Mouse (Mus musculus) cerebellum, adult 9-11 months (tissue): ENCODE measurements at regions not wholly inside any gene's neighbourhood (a gene's known extent, or its start where the extent isn't known, plus 50 kb on each side); places are given as distances from the start of the nearest gene placed in this dataset.

Experiments
- DNase-seq: peaks from one replicate; pipeline ENCODE4 v3.0.0; 2022

- DNase-seq, result no peak
Observed at GRCm38 (mm10) chr4:95155178-95155577, 103.2 kb upstream of the Jun start.

- no peak for DNase-seq
Observed at GRCm38 (mm10) chr4:95155796-95156195, 103.8 kb upstream of the Jun start.

- no peak for DNase-seq
Observed at GRCm38 (mm10) chr4:95156451-95157271, 104.6 kb upstream of the Jun start.

- DNase-seq, result no peak
Observed at GRCm38 (mm10) chr4:95157653-95158430, 105.8 kb upstream of the Jun start.

- DNase-seq, result no peak
Observed at GRCm38 (mm10) chr4:95158632-95159424, 106.8 kb upstream of the Jun start.

- no peak for DNase-seq
Observed at GRCm38 (mm10) chr4:95159821-95160220, 107.8 kb upstream of the Jun start.

- no peak for DNase-seq
Observed at GRCm38 (mm10) chr4:95160465-95160864, 108.4 kb upstream of the Jun start.

GRCm38 (mm10) chr4:95160912-95161669 lies 109.1 kb upstream of the Jun start:
- DNase-seq, result peak; percentile 88

- DNase-seq, result no peak
Observed at GRCm38 (mm10) chr4:95161670-95162020, 109.6 kb upstream of the Jun start.

GRCm38 (mm10) chr4:95162386-95163090 lies 110.5 kb upstream of the Jun start:
- DNase-seq, result peak; percentile 15

- no peak for DNase-seq
Observed at GRCm38 (mm10) chr4:95163403-95163802, 111.4 kb upstream of the Jun start.

- DNase-seq, result no peak
Observed at GRCm38 (mm10) chr4:95166503-95166902, 114.5 kb upstream of the Jun start.

GRCm38 (mm10) chr4:95167216-95167615 lies 115.2 kb upstream of the Jun start:
- DNase-seq, result no peak

- DNase-seq, result no peak
Observed at GRCm38 (mm10) chr4:95169702-95170101, 117.7 kb upstream of the Jun start.

- no peak for DNase-seq
Observed at GRCm38 (mm10) chr4:95177753-95178152, 125.7 kb upstream of the Jun start.

GRCm38 (mm10) chr4:95178467-95178866 lies 126.4 kb upstream of the Jun start:
- no peak for DNase-seq

GRCm38 (mm10) chr4:95178900-95179299 lies 126.9 kb upstream of the Jun start:
- DNase-seq, result no peak

GRCm38 (mm10) chr4:95180446-95180845 lies 128.4 kb upstream of the Jun start:
- no peak for DNase-seq

- no peak for DNase-seq
Observed at GRCm38 (mm10) chr4:95180999-95181398, 129.0 kb upstream of the Jun start.

- DNase-seq, result no peak
Observed at GRCm38 (mm10) chr4:95184180-95184579, 132.2 kb upstream of the Jun start.

GRCm38 (mm10) chr4:95185113-95185915 lies 133.3 kb upstream of the Jun start:
- no peak for DNase-seq
